Mouse (Mus musculus) adrenal gland, adult (tissue): ENCODE data around the gene Eef1akmt4.

Source experiments
- DNase-seq, 2 experiments: peaks; one replicate each; pipeline ENCODE4 v3.0.0; 2022 to 2023; ENCODE audit warnings: low spot score in 1 of 2; ENCODE audit not compliant: inconsistent age in 2 of 2

Eef1akmt4 gene

DNA sequence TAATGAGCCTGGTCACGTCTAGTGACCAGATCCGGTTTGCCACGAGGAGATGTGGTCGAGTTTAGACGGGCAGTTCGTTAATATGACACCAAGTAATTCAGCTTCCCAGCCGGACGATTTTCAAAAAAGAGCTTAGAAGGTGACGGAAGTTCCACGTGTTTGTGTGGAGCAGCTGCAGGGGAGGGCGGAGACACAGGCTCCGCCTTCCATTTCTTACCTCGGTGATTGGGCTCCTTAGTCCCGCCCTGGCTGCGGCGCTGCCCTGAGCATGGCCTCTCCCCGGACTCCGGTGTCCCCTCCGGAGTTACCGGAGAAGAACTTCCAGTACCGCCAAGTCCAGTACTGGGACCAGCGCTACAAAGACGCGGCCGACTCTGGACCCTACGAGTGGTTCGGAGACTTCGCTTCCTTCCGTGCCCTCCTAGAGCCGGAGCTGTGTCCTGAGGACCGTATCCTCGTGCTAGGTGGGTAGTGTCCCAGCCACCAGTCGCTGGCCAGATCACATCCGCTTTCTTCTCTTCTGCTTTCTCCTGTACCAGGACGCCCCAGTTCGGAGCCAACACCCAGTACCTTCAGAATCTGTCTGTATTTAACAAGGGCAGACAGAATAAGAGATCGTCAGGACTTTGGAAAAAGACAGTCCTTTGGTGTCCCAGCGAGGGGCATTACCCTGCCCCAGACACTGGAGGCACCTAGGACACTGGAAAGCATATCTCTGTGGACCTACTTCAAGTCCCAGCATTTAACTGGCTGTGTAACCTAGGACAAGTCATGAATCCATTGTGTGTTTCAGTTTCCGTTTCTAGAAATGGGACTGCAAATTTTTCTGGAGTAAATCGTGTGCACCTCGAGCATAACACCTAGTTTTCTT lies at the start of gene Eef1akmt4, which contains the start of the genes Gm49333 and Alg3:
TSS of gene Eef1akmt4 (plus strand) at position 237 of the 871 bp plus-strand sequence.
TSS of gene Gm49333 (plus strand) at position 254 of the 871 bp plus-strand sequence.
TSS of gene Alg3 (minus strand) at position 379 of the 871 bp plus-strand sequence.
- peak; percentile 92 to 97 for DNase-seq

DNA sequence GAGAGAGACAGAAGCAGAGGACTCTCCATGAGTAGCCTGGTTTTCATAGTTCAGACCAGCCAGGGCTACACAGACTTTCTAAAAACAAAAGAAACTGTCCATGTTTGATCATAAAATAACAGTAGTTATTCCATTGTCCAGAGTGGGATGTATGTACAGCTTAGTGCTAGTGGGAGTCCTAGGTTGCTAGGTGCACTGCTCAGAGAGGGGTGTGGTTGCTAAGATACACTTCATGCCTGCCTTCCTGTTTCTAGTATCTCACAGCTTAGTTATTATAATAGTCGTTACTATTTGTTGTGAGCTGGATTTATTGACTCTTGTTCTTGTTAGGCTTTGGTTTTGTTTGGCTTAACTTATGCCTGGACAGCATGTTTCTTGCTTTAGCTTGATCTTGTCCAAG lies 46.3 kb upstream of the Eef1akmt4 start:
- DNase-seq = peak in 1 of 2 experiments; percentile 15

DNA sequence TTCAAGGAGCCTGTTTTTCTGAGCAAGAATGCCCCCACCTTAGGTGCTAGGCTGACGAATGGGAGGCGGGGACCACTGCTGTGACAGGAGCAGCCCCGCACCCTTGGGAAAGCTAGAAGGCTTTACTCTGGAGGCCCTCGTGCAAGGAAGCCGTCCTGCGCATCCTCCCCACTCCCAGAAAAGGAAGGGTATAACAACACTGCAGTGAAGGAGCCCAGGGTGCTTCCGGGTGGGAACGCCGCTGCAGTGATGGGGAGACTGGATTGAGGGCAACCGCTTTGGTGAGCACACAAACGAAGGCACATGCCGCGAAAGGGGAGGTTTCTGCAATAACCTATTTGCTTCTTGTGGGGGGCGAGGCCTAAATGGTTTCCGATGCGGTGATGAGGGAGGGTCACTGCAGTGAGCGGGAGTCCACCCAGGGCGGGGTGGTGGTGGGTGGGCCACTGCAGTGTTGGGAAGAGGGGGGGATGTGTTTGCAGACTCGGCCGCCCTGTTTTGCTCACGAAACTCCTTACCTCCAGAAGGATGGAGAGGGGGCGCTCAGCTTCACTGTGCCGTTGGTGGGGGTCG lies 21.9 kb upstream of the Eef1akmt4 start, which contains the start of gene Vwa5b2:
TSS of gene Vwa5b2 (plus strand) at position 106 of the 573 bp plus-strand sequence.
- DNase-seq = no peak

DNA sequence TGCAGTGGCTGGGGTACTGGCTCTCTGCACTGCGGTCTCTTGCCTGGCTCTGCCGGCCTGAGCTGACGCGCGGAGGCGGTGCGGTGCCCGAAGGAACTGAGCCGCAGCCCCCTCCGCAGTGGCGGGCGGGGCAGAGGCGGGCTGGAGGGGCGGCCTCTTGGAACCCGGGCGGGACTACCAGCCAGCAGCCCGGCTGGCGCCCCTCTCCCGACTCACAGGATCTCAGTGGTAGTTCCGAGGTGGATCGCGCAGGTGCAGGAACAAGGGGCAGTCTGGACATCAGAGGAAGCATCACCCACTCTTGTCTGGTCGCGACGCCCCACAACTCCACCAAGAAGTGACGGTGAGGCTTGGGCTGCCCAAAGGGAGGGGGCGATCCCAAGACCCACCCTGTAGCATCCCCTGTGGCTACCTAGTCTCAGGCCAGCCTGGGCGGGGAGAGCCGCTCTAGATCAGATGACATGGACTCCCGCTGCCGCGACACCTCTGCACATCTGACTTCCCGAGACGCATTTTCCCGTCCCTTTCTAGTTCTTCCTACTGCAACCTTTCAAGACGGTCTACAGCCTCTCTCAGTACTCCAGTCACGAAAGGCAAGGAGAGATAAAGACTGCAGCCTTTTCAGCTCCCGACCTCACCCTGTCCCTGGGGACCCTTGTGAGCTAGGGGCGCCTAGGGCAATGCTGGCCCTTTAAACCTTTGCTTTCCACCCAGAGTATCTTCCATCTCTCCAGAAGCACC lies 21.3 kb upstream of the Eef1akmt4 start:
- peak; percentile 30 to 60 for DNase-seq

DNA sequence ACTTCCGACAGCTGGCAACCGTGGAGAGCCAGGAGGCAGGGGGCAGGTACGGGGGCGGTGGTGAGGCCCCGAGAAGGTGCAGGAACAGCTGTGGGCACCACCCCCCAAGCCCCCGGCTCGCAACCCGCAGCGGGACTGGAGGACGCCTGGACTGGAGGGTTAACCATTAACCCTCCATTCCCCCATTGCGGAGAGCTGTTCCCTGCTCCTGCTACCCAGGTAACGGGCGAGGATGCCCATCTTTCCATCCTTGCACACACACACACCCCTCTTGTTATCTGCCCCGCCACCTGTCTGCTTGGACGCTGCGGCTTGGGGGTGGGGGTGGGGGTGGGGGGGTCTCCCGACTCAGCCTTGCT lies 20.7 kb upstream of the Eef1akmt4 start:
- DNase-seq = no peak

DNA sequence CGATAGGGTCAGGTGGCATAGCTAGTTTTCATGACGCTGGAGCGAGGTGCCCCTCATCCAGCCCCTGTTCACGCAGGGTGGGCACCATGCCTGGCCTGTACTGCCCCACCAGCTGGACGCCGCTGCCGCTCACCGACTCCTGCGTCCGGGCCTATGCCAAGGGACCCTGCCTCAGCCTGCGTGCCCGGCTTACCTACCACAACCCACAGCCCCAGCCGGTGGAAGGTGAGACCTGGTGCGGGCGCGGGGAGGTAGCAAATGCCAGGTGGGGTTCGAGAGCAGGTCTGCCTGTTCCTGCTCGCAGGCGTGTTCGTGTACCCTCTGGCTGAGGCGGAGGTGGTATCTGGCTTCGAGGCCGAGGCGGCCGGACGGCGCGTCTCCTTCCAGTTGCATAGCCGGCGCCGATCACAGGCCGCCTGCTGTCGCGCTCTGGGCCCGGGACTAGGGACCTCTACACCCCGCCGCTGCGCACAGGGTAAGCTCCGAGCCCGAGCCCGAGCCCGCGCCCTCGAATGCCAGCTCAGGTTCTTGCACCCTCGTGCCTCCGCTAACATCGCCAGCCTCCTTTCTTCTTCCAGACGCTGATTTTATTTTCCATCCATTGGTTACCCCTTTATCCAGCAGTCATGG lies 20.2 kb upstream of the Eef1akmt4 start:
- no peak for DNase-seq

DNA sequence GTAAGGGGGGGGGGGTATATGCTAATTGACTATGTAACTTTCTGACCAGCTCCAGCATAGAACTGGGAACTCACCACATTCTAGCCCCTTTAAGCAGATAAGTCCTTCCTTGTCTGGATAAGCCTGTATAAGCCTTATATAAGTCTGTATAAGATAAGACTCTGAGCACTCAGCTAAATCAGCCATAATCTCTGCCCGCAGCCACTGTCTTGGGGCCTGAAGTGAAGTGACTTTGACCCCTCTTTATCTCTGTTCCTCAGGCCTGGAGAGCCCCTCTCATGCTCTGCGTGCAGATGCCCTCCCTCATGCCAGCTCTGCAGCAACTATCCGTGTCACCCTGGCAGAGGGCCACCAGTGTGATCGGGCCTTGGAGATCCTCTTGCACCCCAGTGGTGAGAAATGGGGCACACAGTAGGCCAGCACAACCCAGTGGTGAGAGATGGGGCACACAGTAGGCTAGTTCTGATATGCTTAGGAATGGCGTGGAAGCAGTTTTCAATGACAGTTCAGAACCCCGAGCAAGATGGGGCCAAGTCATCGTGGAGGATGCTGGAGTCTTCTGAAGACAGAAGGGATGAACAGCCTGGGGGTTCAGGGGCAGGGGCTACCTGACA lies 16.2 kb upstream of the Eef1akmt4 start:
- no peak for DNase-seq

DNA sequence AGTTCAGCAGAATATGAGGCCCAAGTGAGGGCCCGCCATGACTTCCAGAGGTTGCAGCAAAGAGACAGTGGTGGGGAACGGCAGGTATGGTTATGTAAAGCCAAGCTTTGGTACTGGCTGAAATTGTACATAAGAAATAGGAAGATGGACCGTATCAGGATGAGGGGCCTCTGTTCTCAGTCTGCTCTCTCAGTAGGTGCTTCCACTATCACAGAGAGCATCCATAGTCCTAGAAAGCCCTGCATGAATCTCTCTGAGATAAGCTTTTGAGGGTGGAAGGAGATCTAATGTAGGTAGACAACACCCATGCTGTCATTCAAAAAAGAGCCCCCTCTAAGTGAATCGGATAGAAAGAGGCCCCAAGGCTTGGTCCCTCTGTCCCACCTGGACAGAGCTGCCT lies 15.7 kb upstream of the Eef1akmt4 start:
- no peak for DNase-seq

DNA sequence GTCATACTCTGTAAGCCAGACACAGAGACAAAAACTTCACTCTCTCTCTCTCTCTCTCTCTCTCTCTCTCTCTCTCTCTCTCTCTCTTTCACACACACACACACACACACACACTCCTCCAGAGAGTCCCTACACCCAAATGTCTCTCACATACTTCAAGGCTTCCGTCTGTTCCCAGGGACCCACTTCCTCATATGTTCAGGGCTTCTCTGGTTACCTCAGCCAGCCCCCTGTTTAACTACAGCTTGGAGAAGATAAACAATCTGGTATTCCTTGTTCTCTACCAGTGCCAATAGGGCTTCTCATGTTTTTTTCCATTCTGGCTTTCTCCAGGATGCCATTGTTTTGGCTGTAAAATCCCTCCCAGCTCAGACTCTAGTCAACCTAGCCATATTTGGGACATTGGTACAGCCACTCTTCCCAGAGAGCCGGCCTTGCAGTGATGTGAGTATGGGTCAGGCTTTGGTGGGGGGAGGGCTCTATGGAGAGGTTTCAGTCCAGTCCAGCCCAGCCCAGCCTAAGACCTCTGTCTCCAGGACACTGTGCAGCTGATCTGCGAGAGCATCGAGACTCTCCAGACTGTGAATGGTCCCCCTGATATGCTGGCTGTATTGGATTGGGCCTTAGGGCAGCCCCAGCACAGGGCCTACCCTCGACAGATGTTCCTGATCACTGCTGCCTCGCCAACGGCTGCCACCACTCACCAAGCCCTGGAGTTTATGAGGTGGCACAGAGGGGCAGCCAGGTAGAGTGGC lies 14.5 kb upstream of the Eef1akmt4 start:
- no peak for DNase-seq

DNA sequence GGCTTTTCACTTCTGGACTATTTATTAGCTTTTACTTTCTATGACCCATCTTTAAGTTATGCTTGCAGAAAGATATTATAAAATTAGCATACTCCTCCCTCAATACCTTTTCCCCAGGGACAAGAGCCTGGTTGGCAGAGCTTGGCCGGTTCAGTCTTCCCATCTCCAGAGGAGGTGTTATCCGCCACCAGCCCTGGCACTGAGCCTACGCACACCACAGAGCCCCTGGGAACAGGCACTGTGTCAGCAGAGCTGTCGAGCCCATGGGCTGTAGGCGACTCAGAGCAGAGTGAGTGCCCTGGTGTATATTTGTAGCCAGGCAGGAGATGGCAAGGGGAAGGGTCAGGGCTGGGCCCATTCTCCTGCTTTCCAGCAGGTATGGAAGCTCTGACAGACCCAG lies 10.9 kb upstream of the Eef1akmt4 start:
- DNase-seq = no peak

DNA sequence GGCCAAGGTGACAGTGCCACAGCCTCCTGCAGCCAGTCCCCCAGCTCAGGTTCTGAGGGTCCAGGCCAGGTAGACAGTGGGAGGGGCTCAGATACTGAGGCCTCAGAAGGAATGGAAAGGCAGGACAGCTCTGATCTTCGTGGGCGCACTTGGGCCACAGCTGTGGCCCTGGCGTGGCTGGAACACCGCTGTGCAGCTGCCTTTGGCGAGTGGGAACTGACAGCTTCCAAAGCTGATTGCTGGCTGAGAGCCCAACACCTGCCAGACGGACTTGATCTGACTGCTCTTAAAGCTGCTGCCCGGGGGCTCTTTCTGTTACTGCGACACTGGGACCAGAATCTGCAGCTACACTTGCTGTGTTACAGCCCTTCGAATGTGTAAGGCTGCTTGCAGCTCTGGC lies 6.7 kb upstream of the Eef1akmt4 start:
- no peak for DNase-seq

DNA sequence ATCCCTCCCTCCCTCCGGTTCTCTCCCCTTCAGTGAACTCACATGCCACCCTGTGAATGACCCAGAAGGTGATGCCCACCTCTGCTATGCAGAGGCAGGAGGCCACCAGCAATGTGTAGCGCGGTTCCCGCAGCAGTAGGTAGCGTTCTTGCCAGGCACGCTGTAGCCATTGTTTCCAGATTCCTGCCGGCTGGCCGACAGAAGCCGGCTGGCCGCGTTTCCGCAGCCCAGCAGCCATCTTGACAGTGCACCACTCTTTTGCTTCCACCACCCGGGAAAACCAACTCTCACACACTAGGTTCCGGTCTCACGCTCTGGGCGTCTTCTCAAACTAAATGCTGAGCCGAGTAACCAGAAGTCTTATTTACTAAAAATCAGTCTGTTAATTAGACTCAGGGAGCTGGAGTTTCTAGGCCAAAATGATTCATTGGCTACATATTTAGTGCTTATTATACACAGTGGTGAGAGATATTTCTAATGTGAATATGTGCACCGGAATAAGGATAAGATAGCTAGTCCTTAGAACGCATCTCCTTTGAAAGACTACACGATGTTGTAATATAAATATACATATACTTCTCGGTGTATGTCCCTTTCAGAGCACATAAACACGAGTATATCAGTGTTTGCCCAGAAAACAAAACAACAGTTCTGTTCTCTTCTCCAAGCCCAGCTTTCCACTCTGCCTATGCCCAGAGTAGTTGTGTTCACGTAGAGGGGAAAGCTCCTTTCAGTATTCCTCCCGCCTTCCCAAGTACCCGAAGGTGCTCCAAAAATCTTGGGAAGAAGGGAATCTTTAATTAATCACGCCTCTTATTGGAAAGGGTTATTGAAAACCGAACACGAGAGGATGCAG lies 664 bp upstream of the Eef1akmt4 start:
- peak; percentile 78 to 94 for DNase-seq

DNA sequence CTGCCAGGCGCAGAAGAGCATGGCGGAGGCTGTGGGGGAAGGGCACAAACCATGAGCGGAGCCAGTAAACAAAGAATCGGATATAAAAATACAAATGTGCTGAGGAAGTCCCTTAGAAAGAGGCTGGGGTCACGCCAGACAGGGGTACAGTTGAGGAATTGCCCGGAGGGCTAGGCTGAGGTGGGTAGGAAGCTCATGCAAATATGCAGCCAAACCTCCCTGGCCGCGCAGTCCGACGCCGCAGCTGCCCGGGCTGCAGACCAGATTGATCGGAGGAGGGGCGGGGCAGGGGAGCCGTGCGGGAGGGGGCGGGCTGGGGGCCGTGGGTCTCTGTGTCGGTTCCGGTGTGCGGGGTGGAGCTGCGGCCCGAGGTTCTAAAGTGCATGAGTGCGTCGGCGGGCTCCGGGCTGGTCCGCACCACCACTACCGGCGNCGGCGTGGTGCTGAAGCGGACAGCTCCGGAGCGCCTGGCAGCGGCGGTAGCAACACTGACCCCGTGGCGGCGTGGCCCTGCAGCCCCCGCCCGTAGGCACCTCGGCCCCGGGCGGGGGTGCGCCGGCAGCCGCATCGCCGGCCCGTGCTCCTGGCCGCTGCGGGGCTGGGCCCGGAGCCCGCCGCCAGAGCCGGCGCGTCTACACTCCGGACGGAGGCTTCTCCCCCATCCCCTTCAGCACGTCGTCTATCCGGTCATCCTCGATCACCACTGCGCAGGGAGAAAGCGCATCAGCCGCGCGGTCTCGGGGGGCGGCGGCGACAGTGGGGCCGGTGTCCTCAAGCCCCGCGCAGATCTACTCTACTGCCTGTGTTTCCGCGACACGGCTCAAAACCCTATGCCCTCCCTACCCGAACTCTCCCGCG lies 8.4 kb downstream of the Eef1akmt4 start:
- peak; percentile 45 to 78 for DNase-seq

DNA sequence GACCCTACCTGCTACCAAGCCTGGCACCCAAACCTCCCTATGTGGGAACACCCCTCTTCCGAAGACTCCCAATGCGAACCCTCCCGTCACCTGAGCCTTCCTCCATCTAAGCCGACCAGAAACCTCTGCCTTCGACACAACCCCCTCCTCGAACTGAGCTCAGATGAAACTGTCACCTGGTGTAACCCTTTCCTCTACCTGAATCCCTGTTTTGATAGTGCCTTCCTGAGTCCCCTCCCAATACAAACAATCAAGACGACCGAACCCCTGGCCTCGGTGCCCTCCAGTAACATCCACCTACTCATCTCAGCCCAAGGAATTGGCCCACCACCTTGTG lies 9.0 kb downstream of the Eef1akmt4 start:
- DNase-seq = no peak

DNA sequence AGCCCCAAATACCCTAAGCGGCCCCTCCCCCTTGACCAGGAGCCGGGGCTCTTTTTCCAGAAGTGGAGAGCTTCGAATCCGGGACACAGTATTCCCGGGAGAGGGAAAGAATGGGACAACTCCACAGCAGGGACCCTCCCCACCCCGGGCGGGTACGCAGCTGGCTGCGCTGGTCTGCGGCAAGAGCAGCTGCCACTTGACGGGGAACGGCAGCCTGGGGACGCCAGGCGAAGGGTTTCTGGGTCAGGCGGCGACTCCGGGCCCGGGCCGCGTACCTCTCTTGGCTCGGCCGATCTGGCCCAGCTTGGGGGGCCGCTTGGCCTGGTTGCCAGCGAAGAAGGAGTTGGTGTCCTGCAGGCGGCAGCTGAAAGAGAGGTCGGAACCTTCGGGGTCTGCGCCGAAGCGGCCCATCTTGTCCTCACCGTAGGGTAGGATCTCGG lies 9.4 kb downstream of the Eef1akmt4 start:
- DNase-seq = peak in 1 of 2 experiments; percentile 88

DNA sequence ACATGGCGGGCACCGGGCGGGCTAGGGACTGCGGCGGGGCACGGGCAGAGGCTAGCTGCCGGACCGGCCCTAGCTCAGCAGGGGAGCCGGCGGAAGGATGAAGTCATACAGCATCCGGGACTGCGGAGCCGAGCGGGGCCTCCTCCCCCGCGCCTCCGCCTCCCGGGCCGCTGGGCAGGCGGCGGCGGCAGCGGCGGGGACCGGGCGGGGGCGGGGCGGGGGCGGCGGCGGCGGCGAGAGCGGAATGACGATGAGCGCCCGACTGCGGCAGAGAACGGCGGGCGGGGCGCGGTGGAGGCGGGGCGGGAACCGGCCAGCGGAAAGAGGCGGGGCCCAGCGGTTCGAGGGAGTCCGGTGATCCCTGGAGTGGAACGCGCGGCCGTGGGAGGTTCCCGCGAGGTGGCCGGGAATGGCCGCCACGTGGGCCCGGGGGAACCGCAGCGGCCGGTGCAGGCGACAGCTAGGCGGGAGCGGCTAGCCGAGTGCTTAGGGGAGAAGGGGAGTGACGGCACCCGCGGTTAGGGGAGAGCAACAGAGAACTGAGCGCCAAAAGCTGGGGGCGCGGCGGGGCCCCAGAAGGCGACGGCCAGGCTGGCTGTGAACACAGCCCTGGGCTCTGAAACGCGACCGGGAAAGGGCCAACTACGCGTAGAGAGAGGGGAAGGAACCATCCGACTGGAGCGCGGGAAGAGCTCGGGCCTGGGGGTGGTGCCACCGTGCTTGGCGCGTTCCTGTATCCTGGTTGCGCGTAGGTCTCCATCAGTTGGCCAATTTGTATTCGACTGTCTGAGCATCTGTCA lies 10.0 kb downstream of the Eef1akmt4 start, which contains the start of gene Camk2n2:
TSS of gene Camk2n2 (minus strand) at position 97 of the 800 bp plus-strand sequence.
- DNase-seq = peak; percentile 86 to 93

DNA sequence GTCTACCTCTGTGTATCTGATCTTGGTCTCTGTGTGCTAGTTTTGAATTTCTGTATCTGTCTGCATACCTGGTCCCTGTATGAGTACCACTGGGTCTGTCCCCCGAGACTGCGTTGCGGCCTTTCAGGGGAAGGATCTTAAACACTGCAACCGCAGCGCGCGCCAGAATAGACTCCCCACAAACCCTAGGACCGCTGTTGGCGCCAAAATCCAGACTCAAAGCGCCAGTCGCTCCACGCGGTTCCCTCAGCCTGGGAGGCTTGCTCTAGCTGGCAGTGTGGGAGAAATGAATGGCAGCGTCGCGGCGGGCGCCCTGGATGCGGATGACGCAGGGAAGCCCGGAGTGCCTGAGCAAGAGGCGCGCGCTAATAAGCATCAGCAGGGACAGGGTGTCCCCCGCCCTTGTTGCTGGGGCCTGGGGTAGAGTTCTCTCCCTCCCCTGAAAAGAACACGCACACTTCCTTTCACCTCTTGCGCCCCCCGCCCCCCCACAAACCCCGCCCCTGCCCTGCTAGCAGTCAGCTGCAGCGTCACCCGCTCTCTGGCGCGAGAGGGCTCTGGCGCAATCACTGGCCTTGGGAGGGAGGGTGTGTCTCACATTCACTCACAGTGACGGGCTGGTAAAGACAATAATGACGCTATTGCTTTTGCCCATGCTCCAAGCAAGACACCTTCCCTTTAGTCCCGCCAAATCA lies 10.7 kb downstream of the Eef1akmt4 start:
- peak; percentile 92 to 96 for DNase-seq
